In genomic region chr1:160357268-160357667, GRCm38 (mm10) we compare ENCODE assay signal across 12 mouse cellular contexts.
"Had no signal": no experiment of that assay in that cellular context is flagged by ENCODE, and none has a peak within 500 bp of the region (broad histone marks: within the 10 kb centered on the region; RNA-seq: fewer than 3 reads in every experiment).

No protein-coding gene starts in this region.

- DNase-seq: kidney, adult 2 months; kidney, postnatal 14 days; lung, adult 2 months; lung, postnatal 36 days; right cerebral cortex, postnatal 14 days; thymus, postnatal 36 days had no signal

- H3K27ac ChIP-seq: kidney, embryonic 15.5 days; left cerebral cortex, adult 2 months; limb, embryonic 10.5 days; midbrain, embryonic 13.5 days had no signal

- H3K36me3 ChIP-seq: kidney, embryonic 15.5 days; limb, embryonic 10.5 days; midbrain, embryonic 13.5 days had no signal

- H3K9me3 ChIP-seq: kidney, embryonic 15.5 days; limb, embryonic 10.5 days; megakaryocyte, embryonic 14.5 days; midbrain, embryonic 13.5 days had no signal

- ATAC-seq: lung, postnatal 0 days; midbrain, embryonic 13.5 days had no signal

- H3K9ac ChIP-seq: kidney, embryonic 15.5 days; midbrain, embryonic 13.5 days had no signal

- H3K27me3 ChIP-seq: kidney, embryonic 15.5 days; megakaryocyte, embryonic 14.5 days; midbrain, embryonic 13.5 days had no signal

- H3K4me3 ChIP-seq: kidney, embryonic 15.5 days; left cerebral cortex, adult 2 months; limb, embryonic 10.5 days; megakaryocyte, embryonic 14.5 days; midbrain, embryonic 13.5 days had no signal

- H3K4me2 ChIP-seq: kidney, embryonic 15.5 days; midbrain, embryonic 13.5 days had no signal
